Mouse (Mus musculus) cerebellum, adult 2 months (tissue): ENCODE measurements around the gene Sowahb.

Experiments
- CTCF ChIP-seq: fragments of 200-500 bp; IDR thresholded peaks from 2 replicates; pipeline ENCODE4 v1.5.1; 2011; ENCODE audit warnings: low read depth, mild to moderate bottlenecking, control low read depth, low read length, moderate library complexity, borderline replicate concordance; ENCODE audit not compliant: insufficient read depth
- POLR2A ChIP-seq: fragments of 200-500 bp; IDR thresholded peaks from 2 replicates; pipeline ENCODE4 v1.6.1; 2011; ENCODE audit warnings: low read length, control low read depth, borderline replicate concordance; ENCODE audit not compliant: insufficient read depth

DNA sequence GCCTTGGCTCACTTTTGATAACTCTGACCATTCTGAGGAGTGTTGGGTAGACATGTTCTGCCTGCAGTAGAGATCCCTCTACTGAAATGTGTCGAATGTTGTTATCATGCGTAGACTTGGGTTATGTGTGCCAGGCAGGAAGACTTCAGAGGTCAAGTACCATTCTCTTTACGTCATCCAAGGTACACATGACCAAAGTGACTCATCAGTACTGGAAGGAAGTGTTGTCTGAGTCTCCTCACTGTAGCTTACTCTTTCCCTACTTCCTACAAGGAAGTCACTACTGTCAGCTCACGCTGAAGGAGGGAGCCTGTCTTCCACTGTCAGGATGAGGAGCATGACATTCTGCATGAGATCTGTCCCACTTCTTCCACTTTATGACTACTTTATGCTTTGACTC, 12.2 kb downstream of the Sowahb start:
- TF ChIP-seq POLR2A (no peak), CTCF (no peak)
